Mouse (Mus musculus) liver, postnatal 0 days (tissue): Measurements from ENCODE around the gene Tarbp1.

Source experiments
- CTCF ChIP-seq: sonication (generic); IDR thresholded peaks from 2 replicates; pipeline ENCODE4 v1.5.1; 2016; ENCODE audit warnings: antibody characterized with exemption, low read depth
- EP300 ChIP-seq: IDR thresholded peaks from 2 replicates; pipeline ENCODE4 v1.6.1; 2016; ENCODE audit warnings: antibody characterized with exemption, low read depth, mild to moderate bottlenecking

GRCm38 (mm10) chr8:126509635-126510034, 34.8 kb upstream of the Tarbp1 start:
- no peak for TF ChIP-seq EP300
- TF ChIP-seq CTCF = no peak
